Mouse (Mus musculus) lung, embryonic 15.5 days (tissue): Measurements from ENCODE around the gene Apoa4. TPM values are rescaled to one million over a fixed set of nuclear protein-coding genes. Genes with fewer than 3 reads are reported as not detected.

Source experiments
- ATAC-seq: fragments of 200-750 bp; cut with Nextera tagmentation; 2 replicates; pipeline ENCODE4 v1.8.0; 2017; ENCODE audit warnings: moderate number of reproducible peaks, borderline replicate concordance; ENCODE audit not compliant: low FRiP score, low TSS enrichment; ENCODE audit errors: extremely low read depth
- H3K27ac ChIP-seq: fragments of 300-500 bp; sonication (generic); 2 replicates; pipeline ENCODE4 v1.5.1; 2015; ENCODE audit warnings: moderate library complexity, mild to moderate bottlenecking, inconsistent platforms
- H3K27me3 ChIP-seq: fragments of 300-500 bp; sonication (generic); 2 replicates; pipeline ENCODE4 v1.6.1; 2015; ENCODE audit warnings: inconsistent platforms
- H3K36me3 ChIP-seq: fragments of 300-500 bp; sonication (generic); 2 replicates; pipeline ENCODE4 v1.6.1; 2015; ENCODE audit warnings: inconsistent platforms
- H3K4me1 ChIP-seq: fragments of 300-500 bp; sonication (generic); 2 replicates; pipeline ENCODE4 v1.6.1; 2015; ENCODE audit warnings: inconsistent platforms
- H3K4me2 ChIP-seq: fragments of 300-500 bp; sonication (generic); 2 replicates; pipeline ENCODE4 v1.6.1; 2015; ENCODE audit warnings: inconsistent platforms, mild to moderate bottlenecking, moderate library complexity
- H3K4me3 ChIP-seq: fragments of 300-500 bp; sonication (generic); 2 replicates; pipeline ENCODE4 v1.5.1; 2015; ENCODE audit warnings: mild to moderate bottlenecking, inconsistent platforms
- H3K9ac ChIP-seq: fragments of 300-500 bp; sonication (generic); 2 replicates; pipeline ENCODE4 v1.6.1; 2015; ENCODE audit warnings: inconsistent platforms
- H3K9me3 ChIP-seq: fragments of 300-500 bp; sonication (generic); 2 replicates; pipeline ENCODE4 v1.6.1; 2016; ENCODE audit warnings: inconsistent platforms
- WGBS: fragments of 180-500 bp; shearing (Covaris S2); methylation state at CpG from one replicate; pipeline ENCODE4 v1.1.7; 2015; 5-methylcytosine and 5-hydroxymethylcytosine counted together
- polyA plus RNA-seq: library from polyadenylated mRNA; unstranded; fragments of >200 nt; fragmentation: Nextera tagmentation; extraction: Ambion mirVana; gene quantifications from 2 replicates; pipeline ENCODE4 v1.2.1, GENCODE M21; 2015

Gene Apoa4
- polyA plus RNA-seq, 1 experiment from 2014 or later: 0.31 TPM

DNA sequence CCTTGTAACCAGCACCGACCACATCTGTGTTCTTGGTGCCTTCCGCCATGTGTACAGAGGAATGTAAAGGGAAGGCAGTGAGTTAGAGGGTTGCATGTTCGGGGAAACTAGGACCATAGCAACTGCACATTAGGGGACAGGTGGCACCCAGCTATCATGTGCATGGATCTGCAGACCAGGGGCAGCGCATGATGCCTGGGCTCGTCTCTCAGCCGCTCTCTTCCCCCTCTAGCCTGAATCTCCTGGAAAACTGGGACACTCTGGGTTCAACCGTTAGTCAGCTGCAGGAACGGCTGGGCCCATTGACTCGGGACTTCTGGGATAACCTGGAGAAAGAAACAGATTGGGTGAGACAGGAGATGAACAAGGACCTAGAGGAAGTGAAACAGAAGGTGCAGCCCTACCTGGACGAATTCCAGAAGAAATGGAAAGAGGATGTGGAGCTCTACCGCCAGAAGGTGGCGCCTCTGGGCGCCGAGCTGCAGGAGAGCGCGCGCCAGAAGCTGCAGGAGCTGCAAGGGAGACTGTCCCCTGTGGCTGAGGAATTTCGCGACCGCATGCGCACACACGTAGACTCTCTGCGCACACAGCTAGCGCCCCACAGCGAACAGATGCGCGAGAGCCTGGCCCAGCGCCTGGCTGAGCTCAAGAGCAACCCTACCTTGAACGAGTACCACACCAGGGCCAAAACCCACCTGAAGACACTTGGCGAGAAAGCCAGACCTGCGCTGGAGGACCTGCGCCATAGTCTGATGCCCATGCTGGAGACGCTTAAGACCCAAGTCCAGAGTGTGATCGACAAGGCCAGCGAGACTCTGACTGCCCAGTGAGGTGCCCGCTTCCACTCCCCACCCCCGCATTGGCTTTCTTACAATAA is 10.7 kb upstream of the Apoa4 start:
- Histone ChIP-seq H3K4me1 (peaks cover 13% of the 10 kb centered on the region), H3K27ac (no peak overlapping the region), H3K27me3 (no peaks in the 10 kb centered on the region), H3K9me3 (no peaks in the 10 kb centered on the region), H3K4me2 (peak overlapping the region; percentile 87), H3K4me3 (peak overlapping the region; percentile 46), H3K36me3 (no peaks in the 10 kb centered on the region), H3K9ac (peak overlapping the region; percentile 49)
- ATAC-seq: peak; percentile 85
- 15% methylated on average over 37 of the region's 37 CpGs for WGBS

DNA sequence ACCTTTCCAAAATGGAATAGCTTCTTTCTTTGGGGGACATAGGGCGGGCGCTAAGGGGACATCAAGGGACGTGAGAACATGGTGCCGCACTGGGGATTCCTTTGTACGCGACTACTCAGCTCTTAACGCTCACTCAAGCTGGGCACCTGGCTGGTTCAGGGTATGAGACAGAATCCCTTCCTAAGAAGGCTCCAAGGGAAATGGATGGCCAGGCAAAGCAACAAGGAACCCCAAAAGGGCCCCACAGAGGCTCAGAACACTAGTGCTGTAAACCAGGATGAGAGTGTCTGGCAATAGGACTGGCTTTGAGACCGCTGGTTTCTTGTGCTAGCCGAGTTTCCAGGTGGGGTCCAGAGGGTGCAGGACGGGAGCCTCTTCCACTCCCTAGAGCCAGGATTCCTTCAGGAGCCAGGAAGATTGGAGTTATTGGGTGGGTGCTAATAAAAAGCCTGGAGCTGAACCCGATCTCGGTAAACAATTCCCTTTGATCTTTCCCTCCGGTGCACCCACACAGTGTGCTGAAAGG is 10.0 kb upstream of the Apoa4 start:
- H3K9ac ChIP-seq: peak overlapping the region; percentile 49
- peak overlapping the region; percentile 46 for H3K4me3 ChIP-seq
- H3K4me1 ChIP-seq: peaks cover 13% of the 10 kb centered on the region
- 11% methylated on average over 13 of the region's 13 CpGs for WGBS
- no peaks in the 10 kb centered on the region for H3K36me3 ChIP-seq
- H3K4me2 ChIP-seq: peak overlapping the region; percentile 87
- H3K27me3 ChIP-seq: no peaks in the 10 kb centered on the region
- no peaks in the 10 kb centered on the region for H3K9me3 ChIP-seq
- ATAC-seq: no peak
- no peak overlapping the region for H3K27ac ChIP-seq

DNA sequence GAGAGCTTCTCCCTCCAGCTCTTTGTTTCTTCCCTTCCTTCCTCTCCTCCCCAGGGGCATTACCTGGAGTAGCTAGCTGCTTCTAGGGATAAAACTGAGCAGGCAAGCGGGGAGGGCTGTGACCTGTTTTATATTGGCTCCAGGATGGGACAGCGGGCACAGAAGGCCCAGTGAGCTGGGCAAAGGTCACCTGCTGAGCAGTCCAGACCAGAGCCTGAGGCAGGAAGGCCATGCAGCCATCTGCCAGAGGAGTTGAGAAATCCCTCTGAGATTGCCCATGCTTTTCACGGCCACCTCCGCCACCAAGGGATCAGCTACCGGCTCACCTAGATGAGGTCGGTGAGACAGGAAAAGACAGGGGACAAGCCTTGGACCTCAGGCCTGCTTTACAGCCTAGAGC is 5.3 kb upstream of the Apoa4 start:
- Histone ChIP-seq H3K4me1 (peaks cover 6% of the 10 kb centered on the region; the same call in 1 of the 2 replicates), H3K9ac (no peak overlapping the region), H3K4me2 (no peak overlapping the region), H3K36me3 (no peaks in the 10 kb centered on the region), H3K27me3 (no peaks in the 10 kb centered on the region), H3K4me3 (no peak overlapping the region), H3K27ac (no peak overlapping the region), H3K9me3 (no peaks in the 10 kb centered on the region)
- WGBS: 90% methylated on average over 6 of the region's 6 CpGs
- no peak for ATAC-seq

DNA sequence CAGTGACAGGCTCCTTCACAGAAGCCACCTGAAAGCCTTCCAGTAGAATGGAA is 5.1 kb upstream of the Apoa4 start, which contains the start of gene Apoc3:
Apoc3 (minus strand) TSS at position 41 of the 53 bp plus-strand sequence.
- Histone ChIP-seq H3K9me3 (no peaks in the 10 kb centered on the region), H3K4me3 (no peak within 1 kb of the TSS), H3K4me2 (no peak within 1 kb of the TSS), H3K9ac (no peak within 1 kb of the TSS), H3K4me1 (peaks cover 4% of the 10 kb centered on the region; the same call in 1 of the 2 replicates), H3K27me3 (no peaks in the 10 kb centered on the region), H3K27ac (no peak within 1 kb of the TSS), H3K36me3 (no peaks in the 10 kb centered on the region)
- no peak for ATAC-seq

DNA sequence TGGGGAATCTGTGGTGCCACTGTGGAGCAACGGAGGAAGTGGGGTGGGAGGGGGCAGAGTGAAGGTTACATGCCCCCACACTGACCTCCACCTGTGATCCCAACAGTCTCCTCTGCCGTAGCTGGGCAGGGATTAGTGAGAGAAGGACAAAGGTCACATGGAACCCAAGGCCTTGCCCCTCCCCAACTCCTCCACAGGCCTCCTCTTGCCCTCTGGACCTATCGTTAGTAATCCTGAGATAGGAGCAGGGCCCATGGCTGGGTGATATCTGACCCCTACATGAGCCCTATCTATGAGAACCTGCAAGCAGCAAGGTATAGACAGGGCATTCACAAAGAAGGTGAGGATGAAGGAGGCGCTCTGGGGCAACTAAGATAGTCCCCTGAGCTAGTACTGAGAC is 4.8 kb upstream of the Apoa4 start:
- Histone ChIP-seq H3K4me1 (0 out of 2 replicates have a peak, but pooled peaks cover 2% of the 10 kb centered on the region), H3K9ac (no peak overlapping the region), H3K4me2 (no peak overlapping the region), H3K36me3 (no peaks in the 10 kb centered on the region), H3K9me3 (no peaks in the 10 kb centered on the region), H3K27ac (no peak overlapping the region), H3K4me3 (no peak overlapping the region), H3K27me3 (no peaks in the 10 kb centered on the region)
- ATAC-seq: no peak
- WGBS: 47% methylated on average over 4 of the region's 4 CpGs

DNA sequence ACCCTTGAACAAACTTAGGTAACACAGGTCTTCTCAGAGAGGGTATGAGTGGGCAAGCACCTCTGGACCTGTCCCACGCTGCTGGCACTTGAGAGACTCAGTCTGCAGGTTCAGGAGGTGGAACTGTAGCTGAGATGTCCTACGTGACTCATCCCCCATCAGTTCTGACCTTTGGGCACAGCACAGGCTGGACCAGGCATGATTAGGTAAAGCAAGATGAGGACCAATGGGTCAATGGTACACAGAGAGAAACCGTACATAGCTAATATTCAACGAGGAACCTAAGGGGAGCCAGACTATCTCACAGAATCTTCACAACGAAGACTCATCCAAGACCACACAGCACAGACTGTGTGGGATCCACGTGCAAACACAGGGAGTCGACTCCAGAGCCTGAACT is 1.6 kb upstream of the Apoa4 start:
- Histone ChIP-seq H3K9me3 (no peaks in the 10 kb centered on the region), H3K4me2 (no peak overlapping the region), H3K4me3 (no peak overlapping the region), H3K4me1 (no peaks in the 10 kb centered on the region), H3K27ac (no peak overlapping the region), H3K36me3 (no peaks in the 10 kb centered on the region), H3K27me3 (no peaks in the 10 kb centered on the region), H3K9ac (no peak overlapping the region)
- no peak for ATAC-seq
- WGBS: 80% methylated on average over 7 of the region's 7 CpGs

DNA sequence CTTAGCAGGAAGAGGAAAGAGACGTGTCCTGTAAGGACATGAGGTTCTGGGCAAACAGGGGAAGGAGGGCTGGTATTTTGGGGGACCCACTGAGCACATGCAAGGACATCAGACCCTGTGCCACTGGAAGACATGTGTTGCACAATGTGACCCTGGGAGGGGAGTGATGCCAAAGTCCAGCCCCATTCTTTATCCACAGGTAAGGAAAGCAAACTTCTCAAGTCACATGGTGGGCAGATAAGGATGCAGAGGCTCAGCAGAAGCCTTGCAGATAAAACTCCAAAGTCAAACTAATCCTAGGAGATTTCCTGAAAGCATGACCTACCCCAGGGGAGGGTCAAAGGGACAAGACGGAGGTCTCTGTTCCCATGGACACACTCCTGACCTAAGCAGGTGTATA is 1.3 kb downstream of the Apoa4 start:
- ATAC-seq: no peak
- no peak overlapping the region for H3K27ac ChIP-seq
- no peak overlapping the region for H3K4me3 ChIP-seq
- WGBS: 52% methylated on average over 2 of the region's 2 CpGs
- H3K4me1 ChIP-seq: no peaks in the 10 kb centered on the region
- no peak overlapping the region for H3K9ac ChIP-seq
- H3K4me2 ChIP-seq: no peak overlapping the region
- H3K9me3 ChIP-seq: no peaks in the 10 kb centered on the region
- no peaks in the 10 kb centered on the region for H3K27me3 ChIP-seq
- no peaks in the 10 kb centered on the region for H3K36me3 ChIP-seq

DNA sequence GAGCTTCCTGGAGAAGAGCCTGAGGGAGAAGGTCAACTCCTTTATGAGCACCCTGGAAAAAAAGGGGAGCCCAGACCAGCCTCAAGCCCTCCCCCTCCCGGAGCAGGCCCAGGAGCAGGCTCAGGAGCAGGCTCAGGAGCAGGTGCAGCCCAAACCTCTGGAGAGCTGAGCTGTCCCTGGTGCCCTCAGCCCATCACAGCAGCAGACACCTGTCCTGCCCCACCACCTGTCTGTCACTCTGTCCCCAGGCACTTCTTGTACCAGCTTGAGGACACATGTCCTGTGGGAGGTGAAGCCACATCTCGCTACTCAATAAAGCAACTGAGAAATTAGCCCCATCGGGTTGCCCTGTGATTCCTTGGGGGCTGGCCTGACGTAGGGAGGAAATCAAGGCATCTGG is 2.6 kb downstream of the Apoa4 start:
- Histone ChIP-seq H3K4me2 (no peak overlapping the region), H3K9ac (no peak overlapping the region), H3K27ac (no peak overlapping the region), H3K36me3 (no peaks in the 10 kb centered on the region), H3K4me3 (no peak overlapping the region), H3K4me1 (no peaks in the 10 kb centered on the region), H3K9me3 (no peaks in the 10 kb centered on the region), H3K27me3 (no peaks in the 10 kb centered on the region)
- 71% methylated on average over 4 of the region's 4 CpGs for WGBS
- ATAC-seq: no peak

DNA sequence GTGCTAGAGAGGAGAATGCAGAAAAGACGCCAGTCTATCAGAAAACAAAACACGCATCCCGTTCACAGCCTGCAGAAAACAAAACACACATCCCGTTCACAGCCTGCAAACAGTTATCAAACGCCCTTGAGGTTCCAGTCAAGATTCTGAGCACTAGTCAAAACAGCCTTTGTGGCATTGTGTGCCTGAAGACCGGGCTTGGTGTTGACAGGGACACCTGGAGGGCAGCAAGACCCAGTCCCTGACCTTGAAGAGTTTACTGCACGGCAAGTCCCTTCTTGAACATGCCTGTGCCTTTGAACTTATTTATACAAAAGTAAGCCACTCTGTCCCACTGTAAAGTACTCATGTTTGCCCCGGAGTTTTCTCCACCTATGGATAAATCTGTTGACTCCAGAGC is 3.1 kb downstream of the Apoa4 start:
- Histone ChIP-seq H3K36me3 (no peaks in the 10 kb centered on the region), H3K4me3 (no peak overlapping the region), H3K27me3 (no peaks in the 10 kb centered on the region), H3K27ac (no peak overlapping the region), H3K4me2 (no peak overlapping the region), H3K4me1 (no peaks in the 10 kb centered on the region), H3K9me3 (no peaks in the 10 kb centered on the region), H3K9ac (no peak overlapping the region)
- no peak for ATAC-seq
- 40% methylated on average over 8 of the region's 8 CpGs for WGBS

DNA sequence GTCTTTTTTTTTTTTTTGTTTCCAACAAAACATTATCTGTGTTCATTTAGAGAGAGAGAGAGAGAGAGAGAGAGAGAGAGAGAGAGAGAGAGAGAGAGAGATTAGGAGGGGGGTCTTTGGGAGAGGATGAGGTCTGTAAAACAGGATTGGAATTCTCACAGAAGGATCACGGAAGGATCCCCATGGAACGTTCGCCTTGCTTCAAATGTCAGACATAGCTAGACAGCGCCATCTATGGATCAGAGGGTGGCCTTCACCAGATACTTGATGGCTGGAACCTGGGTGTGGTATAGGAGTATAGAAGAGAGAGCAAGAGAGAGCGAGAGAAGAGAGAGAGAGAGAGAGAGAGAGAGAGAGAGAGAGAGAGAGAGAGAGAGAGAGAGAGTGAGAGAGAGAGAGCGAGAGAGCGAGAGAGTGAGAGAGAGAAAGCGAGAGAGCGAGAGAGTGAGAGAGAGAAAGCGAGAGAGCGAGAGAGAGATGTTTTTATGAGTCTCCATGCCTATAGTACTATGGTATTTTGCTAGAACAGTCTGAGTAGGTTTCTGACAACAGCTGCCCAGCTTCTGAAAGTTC is 6.3 kb downstream of the Apoa4 start:
- H3K36me3 ChIP-seq: no peaks in the 10 kb centered on the region
- H3K4me3 ChIP-seq: no peak overlapping the region
- H3K27me3 ChIP-seq: no peaks in the 10 kb centered on the region
- H3K27ac ChIP-seq: no peak overlapping the region
- H3K4me2 ChIP-seq: 0 out of 2 replicates have a peak overlapping the region, but pooled peaks have one; percentile 24
- no peak overlapping the region for H3K9ac ChIP-seq
- ATAC-seq: no peak
- no peaks in the 10 kb centered on the region for H3K4me1 ChIP-seq
- 22% methylated on average over 11 of the region's 11 CpGs for WGBS
- H3K9me3 ChIP-seq: no peaks in the 10 kb centered on the region

DNA sequence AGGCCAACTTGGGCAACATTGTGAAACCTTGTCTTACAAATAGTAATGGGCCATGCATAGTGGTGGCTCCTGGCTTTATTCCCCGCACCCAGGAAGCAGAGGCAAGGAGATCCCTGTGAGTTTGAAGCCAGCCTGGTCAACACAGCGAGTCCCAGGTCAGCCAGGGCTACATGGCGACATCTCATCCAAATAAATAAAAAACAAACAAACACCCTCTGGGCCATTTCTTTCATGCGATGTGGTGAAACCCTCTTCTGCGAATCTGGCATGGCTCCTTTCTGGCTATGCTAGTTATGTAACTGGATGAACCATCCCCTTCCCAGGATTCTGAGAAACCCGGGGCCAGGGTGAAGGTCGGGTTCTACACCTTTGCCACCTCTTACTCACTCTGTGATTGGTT is 15.7 kb downstream of the Apoa4 start:
- H3K36me3 ChIP-seq: no peaks in the 10 kb centered on the region
- H3K4me2 ChIP-seq: no peak overlapping the region
- H3K9ac ChIP-seq: no peak overlapping the region
- H3K4me3 ChIP-seq: no peak overlapping the region
- no peaks in the 10 kb centered on the region for H3K4me1 ChIP-seq
- H3K27me3 ChIP-seq: no peaks in the 10 kb centered on the region
- 75% methylated on average over 7 of the region's 7 CpGs for WGBS
- no peaks in the 10 kb centered on the region for H3K9me3 ChIP-seq
- no peak for ATAC-seq
- H3K27ac ChIP-seq: no peak overlapping the region

DNA sequence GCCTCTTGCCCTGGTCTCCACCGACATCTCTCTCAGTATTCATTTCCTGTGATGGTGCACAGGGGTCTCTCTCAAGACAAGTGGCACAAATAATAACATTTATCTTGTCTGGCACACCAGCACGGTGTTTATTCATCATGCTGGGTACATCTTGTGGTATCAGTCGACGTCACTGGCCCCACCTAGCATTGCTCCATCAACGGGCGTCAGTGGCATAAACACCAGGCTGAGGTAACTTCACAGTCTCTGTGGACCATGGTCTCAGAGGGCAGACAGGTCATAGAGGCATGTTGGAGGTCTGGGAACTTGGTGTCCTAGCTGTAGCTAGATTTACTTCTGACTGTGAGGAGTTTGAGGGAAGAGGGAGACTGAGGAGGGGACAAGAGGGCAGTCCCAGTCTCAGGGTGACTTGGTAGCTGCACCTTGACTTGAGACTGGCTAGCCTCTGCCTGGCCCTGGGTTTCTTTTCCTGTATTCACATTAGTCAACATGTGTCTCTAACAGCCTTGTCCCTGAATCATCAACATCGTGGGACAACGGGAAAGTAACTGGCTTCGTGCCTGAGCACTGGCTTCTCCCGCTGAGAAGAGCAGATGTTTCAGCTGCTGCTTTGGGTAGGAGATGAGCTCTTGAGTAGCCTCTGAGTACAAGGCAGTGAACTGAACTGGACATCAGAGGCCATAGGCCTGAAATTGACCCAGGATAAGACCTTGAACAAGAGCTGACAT is 16.3 kb downstream of the Apoa4 start:
- H3K4me3 ChIP-seq: no peak overlapping the region
- H3K4me2 ChIP-seq: no peak overlapping the region
- no peaks in the 10 kb centered on the region for H3K9me3 ChIP-seq
- no peaks in the 10 kb centered on the region for H3K4me1 ChIP-seq
- no peaks in the 10 kb centered on the region for H3K36me3 ChIP-seq
- WGBS: 75% methylated on average over 10 of the region's 10 CpGs
- H3K9ac ChIP-seq: no peak overlapping the region
- H3K27ac ChIP-seq: no peak overlapping the region
- no peak for ATAC-seq
- no peaks in the 10 kb centered on the region for H3K27me3 ChIP-seq
